Mouse (Mus musculus) liver, postnatal 0 days (tissue): ENCODE measurements around the gene 9330182O14Rik.

Experiments
- CTCF ChIP-seq: sonication (generic); IDR thresholded peaks from 2 replicates; pipeline ENCODE4 v1.5.1; 2016; ENCODE audit warnings: antibody characterized with exemption, low read depth
- EP300 ChIP-seq: IDR thresholded peaks from 2 replicates; pipeline ENCODE4 v1.6.1; 2016; ENCODE audit warnings: antibody characterized with exemption, low read depth, mild to moderate bottlenecking

GRCm38 (mm10) chr15:40116396-40116795, 17.8 kb upstream of the 9330182O14Rik start:
- TF ChIP-seq CTCF (no peak), EP300 (no peak)
